Mouse (Mus musculus) midbrain, embryonic 16.5 days (tissue): ENCODE results near the gene Ap2m1. TPM values are rescaled to one million over a fixed set of nuclear protein-coding genes. Genes with fewer than 3 reads are reported as not detected.
A peak's percentile ranks its signal among the peaks of the same experiment; 100 is the strongest.

Source experiments
- ATAC-seq: fragments of 200-750 bp; cut with Nextera tagmentation; 2 replicates; pipeline ENCODE4 v1.8.0; 2017; ENCODE audit warnings: moderate TSS enrichment
- H3K27ac ChIP-seq: fragments of 300-500 bp; sonication (generic); 2 replicates; pipeline ENCODE4 v1.5.1; 2014; ENCODE audit warnings: mild to moderate bottlenecking, low read length, mixed read lengths
- H3K27me3 ChIP-seq: fragments of 300-500 bp; sonication (generic); 2 replicates; pipeline ENCODE4 v1.6.1; 2014; ENCODE audit warnings: low read depth, low read length, mixed read lengths; ENCODE audit not compliant: control insufficient read depth, insufficient read depth
- H3K36me3 ChIP-seq: fragments of 300-500 bp; sonication (generic); 2 replicates; pipeline ENCODE4 v1.6.1; 2014; ENCODE audit warnings: mild to moderate bottlenecking, low read length, moderate library complexity, mixed read lengths; ENCODE audit not compliant: control insufficient read depth, insufficient read depth
- H3K4me1 ChIP-seq: fragments of 300-500 bp; sonication (generic); 2 replicates; pipeline ENCODE4 v1.6.1; 2014; ENCODE audit warnings: mild to moderate bottlenecking, low read length, mixed read lengths; ENCODE audit not compliant: control insufficient read depth, insufficient read depth
- H3K4me2 ChIP-seq: fragments of 300-500 bp; sonication (generic); 2 replicates; pipeline ENCODE4 v1.6.1; 2014; ENCODE audit warnings: mild to moderate bottlenecking, low read length, mixed read lengths
- H3K4me3 ChIP-seq: fragments of 300-500 bp; sonication (generic); 2 replicates; pipeline ENCODE4 v1.5.1; 2014; ENCODE audit warnings: low read depth, mild to moderate bottlenecking, low read length, moderate library complexity, mixed read lengths
- H3K9ac ChIP-seq: fragments of 300-500 bp; sonication (generic); 2 replicates; pipeline ENCODE4 v1.6.1; 2014; ENCODE audit warnings: low read depth, low read length, mixed read lengths
- H3K9me3 ChIP-seq: fragments of 300-500 bp; sonication (generic); replicated peaks from 2 replicates; pipeline ENCODE4 v1.6.1; 2014; ENCODE audit warnings: mild to moderate bottlenecking, low read length, mixed read lengths; ENCODE audit not compliant: control insufficient read depth, poor library complexity, severe bottlenecking
- WGBS: fragments of 180-500 bp; shearing (Covaris S2); extraction: QIAGEN DNeasy Blood & Tissue Kit; methylation state at CpG from one replicate; pipeline ENCODE4 v1.1.7; 2014; 5-methylcytosine and 5-hydroxymethylcytosine counted together
- polyA plus RNA-seq: library from polyadenylated mRNA; unstranded; fragments of >200 nt; fragmentation: Nextera tagmentation; extraction: Ambion mirVana; gene quantifications from 2 replicates; pipeline ENCODE4 v1.2.1, GENCODE M21; 2015

Ap2m1 gene
- polyA plus RNA-seq, 1 experiment from 2014 or later, result 1,416 TPM

- Histone ChIP-seq H3K27ac (no peak overlapping the region), H3K27me3 (no peaks in the 10 kb centered on the region), H3K9me3 (no peaks in the 10 kb centered on the region), H3K4me3 (peak overlapping the region; percentile 18; the same call in 1 of the 2 replicates), H3K4me2 (peak overlapping the region; percentile 53), H3K4me1 (peaks cover 18% of the 10 kb centered on the region), H3K36me3 (peaks cover 12% of the 10 kb centered on the region), H3K9ac (0 out of 2 replicates have a peak overlapping the region, but pooled peaks have one; percentile 41)
- ATAC-seq, result peak; percentile 12; the same call in 1 of the 2 replicates
- 17% methylated on average over 25 of the region's 25 CpGs for WGBS
Observed at GRCm38 (mm10) chr16:20496671-20497600, 38.3 kb upstream of the Ap2m1 start.

- H3K4me3 ChIP-seq, result peak overlapping the region; percentile 90
- ATAC-seq, result no peak; the same call in 1 of the 2 replicates
- peak overlapping the region; percentile 89 for H3K4me2 ChIP-seq
- H3K27me3 ChIP-seq, result no peaks in the 10 kb centered on the region
- H3K36me3 ChIP-seq, result peaks cover 24% of the 10 kb centered on the region
- H3K9ac ChIP-seq, result peak overlapping the region; percentile 87
- WGBS, result 11% methylated on average over 16 of the region's 16 CpGs
- peak overlapping the region; percentile 84 for H3K27ac ChIP-seq
- H3K9me3 ChIP-seq, result no peaks in the 10 kb centered on the region
- H3K4me1 ChIP-seq, result peaks cover 18% of the 10 kb centered on the region
Observed at GRCm38 (mm10) chr16:20497980-20498676, 37.1 kb upstream of the Ap2m1 start.

- ATAC-seq, result peak; percentile 96
- Histone ChIP-seq H3K36me3 (peaks cover 29% of the 10 kb centered on the region), H3K27ac (peak within 1 kb of the TSS; percentile 84), H3K4me3 (peak within 1 kb of the TSS; percentile 90), H3K27me3 (no peaks in the 10 kb centered on the region), H3K9ac (peak within 1 kb of the TSS; percentile 87), H3K4me1 (peaks cover 18% of the 10 kb centered on the region), H3K9me3 (no peaks in the 10 kb centered on the region), H3K4me2 (peak within 1 kb of the TSS; percentile 89)
- WGBS, result under 1% methylated on average over 49 of the region's 49 CpGs
Observed at GRCm38 (mm10) chr16:20498677-20499475, 36.4 kb upstream of the Ap2m1 start, which contains the start of gene Eif2b5. TSS of gene Eif2b5 (plus strand) at chr16:20498817.

- peaks cover 80% of the 10 kb centered on the region for H3K36me3 ChIP-seq
- ATAC-seq, result no peak
- no peak overlapping the region for H3K27ac ChIP-seq
- H3K4me2 ChIP-seq, result no peak overlapping the region
- H3K9me3 ChIP-seq, result no peaks in the 10 kb centered on the region
- H3K4me3 ChIP-seq, result no peak overlapping the region
- no peaks in the 10 kb centered on the region for H3K27me3 ChIP-seq
- H3K4me1 ChIP-seq, result no peaks in the 10 kb centered on the region
- no peak overlapping the region for H3K9ac ChIP-seq
- 92% methylated on average over 8 of the region's 8 CpGs for WGBS
Observed at GRCm38 (mm10) chr16:20506000-20506399, 29.3 kb upstream of the Ap2m1 start.

- Histone ChIP-seq H3K9me3 (no peaks in the 10 kb centered on the region), H3K4me1 (no peaks in the 10 kb centered on the region), H3K27me3 (no peaks in the 10 kb centered on the region), H3K27ac (no peak overlapping the region), H3K4me3 (no peak overlapping the region), H3K36me3 (peaks cover 51% of the 10 kb centered on the region), H3K4me2 (no peak overlapping the region), H3K9ac (no peak overlapping the region)
- WGBS, result 93% methylated on average over 3 of the region's 3 CpGs
- peak; percentile 43; the same call in 1 of the 2 replicates for ATAC-seq
Observed at GRCm38 (mm10) chr16:20509349-20509748, 25.9 kb upstream of the Ap2m1 start.

GRCm38 (mm10) chr16:20511277-20511847 is 23.9 kb upstream of the Ap2m1 start:
- H3K27ac ChIP-seq, result no peak overlapping the region
- H3K4me2 ChIP-seq, result no peak overlapping the region
- 90% methylated on average over 7 of the region's 7 CpGs for WGBS
- H3K9ac ChIP-seq, result no peak overlapping the region
- no peak for ATAC-seq
- H3K36me3 ChIP-seq, result peaks cover 33% of the 10 kb centered on the region
- no peaks in the 10 kb centered on the region for H3K9me3 ChIP-seq
- H3K4me3 ChIP-seq, result no peak overlapping the region
- no peaks in the 10 kb centered on the region for H3K27me3 ChIP-seq
- peaks cover 4% of the 10 kb centered on the region for H3K4me1 ChIP-seq

- peak overlapping the region; percentile 85 for H3K4me2 ChIP-seq
- peak overlapping the region; percentile 98 for H3K9ac ChIP-seq
- H3K4me1 ChIP-seq, result peaks cover 26% of the 10 kb centered on the region
- peaks cover 2% of the 10 kb centered on the region for H3K36me3 ChIP-seq
- H3K27me3 ChIP-seq, result no peaks in the 10 kb centered on the region
- H3K27ac ChIP-seq, result peak overlapping the region; percentile 93
- no peaks in the 10 kb centered on the region for H3K9me3 ChIP-seq
- peak overlapping the region; percentile 95 for H3K4me3 ChIP-seq
- ATAC-seq, result no peak
Observed at GRCm38 (mm10) chr16:20516032-20516431, 19.2 kb upstream of the Ap2m1 start.

GRCm38 (mm10) chr16:20516726-20517201 is 18.5 kb upstream of the Ap2m1 start, which contains the start of gene Dvl3:
TSS of gene Dvl3 (plus strand) at chr16:20516982.
- H3K9me3 ChIP-seq, result no peaks in the 10 kb centered on the region
- peak; percentile 97 for ATAC-seq
- H3K36me3 ChIP-seq, result no peaks in the 10 kb centered on the region
- peak within 1 kb of the TSS; percentile 85 for H3K4me2 ChIP-seq
- peak within 1 kb of the TSS; percentile 98 for H3K9ac ChIP-seq
- peaks cover 26% of the 10 kb centered on the region for H3K4me1 ChIP-seq
- under 1% methylated on average over 52 of the region's 55 CpGs for WGBS
- H3K4me3 ChIP-seq, result peak within 1 kb of the TSS; percentile 95
- H3K27me3 ChIP-seq, result no peaks in the 10 kb centered on the region
- H3K27ac ChIP-seq, result peak within 1 kb of the TSS; percentile 93
